Mouse (Mus musculus): ENCODE results near the gene Efcab6. TPM values are rescaled to one million over a fixed set of nuclear protein-coding genes. Genes with fewer than 3 reads are reported as not detected.
A peak's percentile ranks its signal among the peaks of the same experiment; 100 is the strongest.

Efcab6 gene
- total RNA-seq, 2 experiments from 2014 or later: not detected

DNA sequence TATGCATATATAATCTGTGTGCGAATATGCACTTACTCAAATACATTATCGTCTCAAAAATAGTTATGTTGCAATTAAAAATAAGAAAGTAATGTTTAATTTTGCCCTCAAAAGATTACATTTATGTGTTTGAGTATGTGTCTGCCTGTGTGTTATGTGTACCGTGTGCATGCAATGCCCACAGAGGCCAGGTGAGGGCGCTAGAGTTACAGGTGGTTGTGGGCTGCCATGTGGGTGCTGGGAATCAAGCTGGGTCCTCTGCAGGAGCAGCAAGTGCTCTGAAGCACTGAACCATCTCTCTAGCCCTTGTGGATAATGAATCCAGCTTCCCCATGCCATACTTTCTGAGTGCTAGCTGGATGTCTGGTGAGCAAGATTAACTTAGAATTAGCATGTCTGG is 522 bp upstream of the Efcab6 start:
- no peak for ATAC-seq (replicated peaks; ENCODE audit: poor library complexity)

DNA sequence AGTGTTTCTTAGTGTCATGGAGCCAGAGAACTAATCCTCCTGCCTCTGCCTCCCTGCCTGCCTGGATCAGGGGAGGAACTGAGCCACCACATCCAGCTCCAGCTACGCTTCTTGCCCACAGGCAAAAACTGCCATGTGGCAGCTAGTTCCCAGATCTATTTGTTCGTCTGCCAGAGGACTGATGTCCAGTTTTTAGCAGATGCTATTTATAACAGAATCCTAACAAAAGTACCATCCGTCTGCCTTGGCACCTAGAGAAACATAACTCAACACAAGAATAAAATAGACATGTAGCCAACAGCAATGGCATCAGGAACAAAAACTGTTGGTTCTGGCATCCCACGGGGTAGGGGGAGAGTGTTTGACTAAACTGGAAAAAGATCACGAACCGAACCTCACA is 6.3 kb downstream of the Efcab6 start:
- ATAC-seq (replicated peaks; ENCODE audit: poor library complexity): no peak

DNA sequence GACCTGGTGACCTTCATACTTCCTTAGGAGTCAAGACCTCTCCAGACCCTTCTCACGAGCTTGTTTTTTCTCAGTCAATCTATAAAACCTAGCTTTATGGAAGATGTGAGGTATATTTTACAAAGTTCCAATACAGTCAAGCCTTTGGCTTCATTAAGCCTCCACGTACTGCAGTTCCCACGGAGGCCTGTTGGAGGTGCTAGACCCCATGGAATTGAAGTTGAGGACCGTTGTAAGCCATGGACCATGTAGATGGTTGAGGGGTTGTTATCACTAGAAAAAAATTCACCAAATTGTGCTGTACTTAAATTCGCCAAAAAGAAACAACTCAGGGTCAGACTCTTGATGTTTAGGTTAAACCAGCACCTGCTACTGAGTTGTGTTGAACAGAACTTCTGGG is 9.1 kb downstream of the Efcab6 start:
- ATAC-seq (replicated peaks; ENCODE audit: poor library complexity): no peak

DNA sequence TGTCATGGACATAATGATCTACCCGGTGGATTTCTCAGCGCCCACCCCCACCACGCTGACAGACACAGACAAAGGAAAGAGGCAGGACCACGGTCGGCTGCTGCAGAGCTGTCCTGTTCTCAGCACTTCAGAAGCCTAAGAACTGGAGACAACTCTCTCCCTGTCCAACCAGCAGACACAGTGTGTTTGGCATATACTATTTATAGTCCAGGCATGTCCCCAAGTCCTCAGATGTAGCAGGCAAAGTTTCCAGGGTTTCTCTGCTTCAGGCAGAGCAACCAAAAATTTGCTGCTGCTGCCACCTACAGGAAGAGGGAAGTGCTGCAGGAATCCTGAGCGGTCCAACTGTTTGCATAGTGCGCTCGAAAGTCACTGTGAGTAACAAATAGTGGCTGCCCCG is 11.3 kb downstream of the Efcab6 start:
- peak; percentile 64 for ATAC-seq (replicated peaks; ENCODE audit: poor library complexity)

DNA sequence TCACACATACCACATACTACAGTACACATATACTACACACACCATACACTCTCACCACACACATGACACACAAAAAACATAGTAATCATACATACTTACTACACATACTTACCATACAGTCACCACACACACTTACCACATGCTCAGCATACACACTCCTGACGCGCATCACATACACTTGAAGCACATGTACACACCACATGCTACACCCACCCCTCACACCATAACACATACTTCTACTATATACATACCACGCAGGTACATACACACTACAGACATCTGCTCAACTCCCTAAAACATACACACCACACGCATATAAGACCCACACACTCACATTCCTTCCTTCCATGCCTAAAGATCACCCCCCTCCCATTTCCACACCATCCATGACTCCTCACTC is 11.9 kb downstream of the Efcab6 start:
- no peak for ATAC-seq (replicated peaks; ENCODE audit: poor library complexity)

DNA sequence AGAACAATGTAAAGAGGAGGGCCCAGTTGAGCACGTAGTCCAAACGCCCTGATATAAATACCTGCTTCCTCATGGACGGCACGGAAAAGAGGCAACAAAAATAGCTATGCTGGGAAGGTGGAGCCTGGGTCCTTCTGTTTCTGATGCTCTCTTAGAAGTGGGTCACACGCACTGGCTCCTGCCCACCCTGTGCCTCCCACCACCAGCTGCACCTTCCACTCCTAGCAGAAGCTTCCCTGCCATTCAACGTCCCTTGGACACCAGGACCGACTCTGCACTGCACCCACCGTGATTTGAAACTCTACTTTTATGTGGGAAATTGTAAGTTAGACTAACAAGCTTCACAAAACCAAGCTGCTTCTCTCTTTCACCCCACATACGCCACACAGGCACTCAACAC is 12.8 kb downstream of the Efcab6 start:
- ATAC-seq (replicated peaks; ENCODE audit: poor library complexity): no peak

DNA sequence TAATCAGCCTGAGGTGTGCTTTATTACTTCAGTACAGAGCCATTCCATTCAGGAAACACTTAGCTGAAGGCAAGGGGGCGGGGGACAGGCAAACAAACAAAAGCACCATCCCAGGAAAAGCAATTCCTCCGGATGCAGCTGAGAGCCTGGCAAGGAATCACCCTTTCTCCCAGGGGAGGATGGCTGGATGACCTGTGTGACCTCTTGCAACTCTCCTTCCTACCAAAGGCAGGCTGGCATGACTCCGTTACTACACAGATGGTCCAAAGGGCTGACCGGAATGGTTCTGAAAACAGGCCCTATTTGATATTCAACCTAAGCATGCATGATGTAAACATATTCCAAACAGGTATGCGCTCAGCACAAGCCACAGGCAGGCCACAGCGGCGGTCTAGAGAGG is 15.6 kb downstream of the Efcab6 start:
- no peak for ATAC-seq (replicated peaks; ENCODE audit: poor library complexity)

DNA sequence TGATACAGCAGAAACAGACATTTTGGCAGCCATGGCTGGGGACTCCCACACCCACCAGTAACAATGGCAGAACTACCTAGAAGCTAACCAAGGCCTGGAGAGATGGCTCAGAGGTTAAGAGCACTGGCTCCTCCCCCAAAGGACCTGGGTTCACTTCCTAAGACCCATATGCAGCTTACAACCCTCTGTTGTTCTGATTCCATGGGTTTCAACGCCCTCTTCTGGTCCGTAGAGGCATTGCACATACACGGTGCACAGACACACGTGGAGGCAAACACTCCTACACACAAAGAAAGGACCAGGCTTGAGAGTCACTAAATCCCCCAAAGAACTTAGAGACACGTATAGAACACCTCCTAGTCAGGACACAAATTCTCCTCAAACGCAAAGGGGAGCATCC is 19.6 kb downstream of the Efcab6 start:
- ATAC-seq (replicated peaks; ENCODE audit: poor library complexity): no peak

DNA sequence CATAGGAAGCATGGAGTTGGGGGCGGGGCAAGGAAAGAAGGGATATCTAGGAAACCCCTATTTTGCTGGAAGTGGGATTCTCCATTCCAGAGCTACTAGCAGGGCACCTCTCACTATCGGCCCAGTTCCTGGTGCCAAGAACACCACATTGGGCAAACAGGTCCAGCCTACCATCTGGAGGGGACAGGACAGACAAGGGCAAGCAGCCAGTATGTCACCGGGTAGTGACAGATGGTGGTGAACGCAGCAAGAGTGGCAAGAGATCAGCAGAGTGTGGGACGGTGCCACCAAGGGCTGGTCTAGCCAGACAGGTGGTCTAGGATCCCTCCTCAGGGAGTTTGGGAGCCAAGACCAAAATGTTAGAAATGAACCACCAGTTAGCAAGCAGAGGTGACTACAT is 28.1 kb downstream of the Efcab6 start:
- no peak for ATAC-seq (replicated peaks; ENCODE audit: poor library complexity)

DNA sequence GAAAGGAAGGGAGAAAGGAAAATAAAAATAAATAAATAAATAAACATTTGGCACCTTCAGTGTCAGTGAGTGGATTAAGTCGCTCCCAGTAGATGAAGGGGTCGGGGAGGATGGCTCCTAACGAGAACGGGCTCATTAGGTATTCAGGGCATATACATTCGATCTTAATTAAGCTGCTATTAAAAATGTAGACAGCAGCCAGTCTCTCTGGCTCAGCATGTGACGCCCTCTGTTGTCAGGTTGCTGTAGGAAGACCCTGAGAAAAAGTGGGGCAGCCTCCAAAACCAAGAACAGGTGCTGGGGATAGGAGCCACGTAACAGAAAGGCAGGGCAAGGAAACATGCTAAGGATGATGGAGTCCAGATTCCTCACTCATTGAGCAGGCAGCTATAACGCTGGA is 39.5 kb downstream of the Efcab6 start:
- ATAC-seq (replicated peaks; ENCODE audit: poor library complexity): no peak

DNA sequence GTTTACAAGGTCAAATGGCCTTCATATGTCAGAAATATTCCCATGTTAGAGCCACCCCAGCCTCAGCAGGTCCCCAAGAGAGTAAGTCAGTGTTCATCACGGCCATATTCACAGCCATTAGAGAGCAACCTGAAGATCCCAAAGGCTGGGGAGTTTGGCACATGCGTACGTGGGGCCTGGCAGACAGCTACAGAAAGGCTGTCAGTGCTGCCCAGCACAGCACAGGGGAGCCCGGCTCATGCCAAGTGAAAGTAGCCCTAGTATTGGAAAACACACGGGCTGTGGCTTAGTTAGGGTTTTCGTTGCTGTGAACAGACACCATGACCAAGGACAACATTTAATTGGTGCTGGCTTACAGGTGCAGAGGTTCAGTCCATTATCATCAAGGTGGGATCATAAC is 40.3 kb downstream of the Efcab6 start:
- ATAC-seq (replicated peaks; ENCODE audit: poor library complexity): no peak

DNA sequence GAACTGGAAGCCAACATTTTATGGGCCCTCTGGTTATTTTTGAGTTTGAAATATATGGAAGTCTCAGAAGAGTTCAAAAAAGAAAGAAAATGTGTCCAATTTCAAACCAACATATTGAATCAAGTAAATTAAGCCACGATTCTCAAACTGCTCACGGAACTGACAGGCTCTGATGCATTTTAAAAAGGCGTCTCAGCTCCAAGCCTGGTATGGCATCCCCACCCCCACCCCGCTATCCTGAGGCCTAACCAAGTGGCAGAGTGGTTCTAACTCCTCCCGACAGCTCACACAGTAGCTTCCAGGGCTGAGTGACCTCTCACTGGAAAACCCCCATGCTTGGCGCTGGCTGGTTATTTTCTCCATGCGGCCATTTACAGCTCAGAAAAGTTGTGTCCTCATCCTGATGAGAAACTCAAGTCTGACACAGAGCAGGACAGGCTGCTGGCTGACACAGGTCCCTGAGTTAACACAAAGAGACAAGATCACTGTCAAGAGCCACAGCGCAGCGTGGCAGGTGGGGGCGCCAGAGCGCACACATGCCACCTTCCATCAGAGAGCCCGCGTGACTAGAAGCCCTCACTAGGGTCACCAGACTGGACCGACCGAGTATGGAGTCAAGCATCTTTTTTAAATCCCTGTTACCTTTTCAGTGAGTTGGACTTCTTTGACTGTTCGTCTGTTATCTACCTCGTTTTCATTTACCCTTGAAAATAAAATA is 55.7 kb downstream of the Efcab6 start:
- no peak for ATAC-seq (replicated peaks; ENCODE audit: poor library complexity)

DNA sequence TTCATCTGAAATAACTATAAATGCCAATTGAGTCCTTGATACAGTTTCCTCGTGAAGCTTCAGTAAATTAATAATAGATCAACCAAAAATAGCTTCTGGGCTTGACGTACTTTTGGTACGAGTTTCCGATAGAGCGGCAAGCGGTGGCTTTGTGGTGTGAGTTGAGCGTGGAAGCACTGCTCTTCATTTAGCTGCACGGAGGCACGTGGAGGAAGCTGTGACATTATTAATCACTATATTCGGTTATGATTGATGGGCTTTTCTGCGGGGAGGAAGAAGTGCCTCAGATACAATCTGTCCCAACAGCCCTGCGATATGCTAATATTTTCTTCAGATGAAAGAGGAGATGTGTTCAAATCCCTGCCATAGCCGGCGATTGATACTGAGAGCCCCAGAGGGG is 60.9 kb downstream of the Efcab6 start:
- no peak for ATAC-seq (replicated peaks; ENCODE audit: poor library complexity)

DNA sequence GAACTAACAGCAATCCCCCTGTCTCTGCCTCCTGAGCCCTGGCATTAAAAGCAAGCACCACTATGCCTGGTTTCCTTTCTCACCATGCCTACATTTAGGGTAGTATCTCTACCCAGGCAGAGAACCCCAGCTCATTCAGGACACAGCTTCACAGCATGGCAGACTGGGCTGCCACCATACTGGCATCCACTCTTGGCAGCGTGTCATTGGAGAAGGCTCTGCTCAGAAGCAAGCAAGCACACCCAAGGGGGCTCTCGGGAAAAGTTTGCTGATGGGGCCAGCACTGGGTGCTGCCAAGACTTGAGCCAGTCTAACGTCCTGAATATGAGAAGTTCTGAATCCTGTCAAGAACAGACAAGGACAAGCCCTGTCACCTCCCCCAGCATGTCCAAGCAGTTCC is 66.1 kb downstream of the Efcab6 start:
- ATAC-seq (replicated peaks; ENCODE audit: poor library complexity): no peak

DNA sequence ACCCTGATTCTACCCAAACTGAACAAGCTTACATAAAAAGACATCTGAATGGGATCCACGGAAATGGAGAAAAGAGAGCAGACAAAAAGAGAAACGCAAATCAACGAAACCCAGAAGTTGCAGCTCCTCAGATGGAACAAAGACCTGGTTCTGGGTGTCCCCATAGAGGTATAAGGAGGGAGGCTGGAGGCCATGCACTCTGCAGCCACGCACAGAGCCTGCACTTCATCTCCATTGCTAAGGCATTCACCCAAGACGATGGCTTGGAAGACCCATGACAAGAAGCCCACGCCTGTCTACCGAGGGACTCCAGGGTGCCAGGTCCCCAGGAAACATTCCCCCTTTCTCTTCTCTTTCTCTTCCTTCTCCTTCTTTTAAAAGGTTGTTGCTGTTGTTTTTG is 66.6 kb downstream of the Efcab6 start:
- no peak for ATAC-seq (replicated peaks; ENCODE audit: poor library complexity)

DNA sequence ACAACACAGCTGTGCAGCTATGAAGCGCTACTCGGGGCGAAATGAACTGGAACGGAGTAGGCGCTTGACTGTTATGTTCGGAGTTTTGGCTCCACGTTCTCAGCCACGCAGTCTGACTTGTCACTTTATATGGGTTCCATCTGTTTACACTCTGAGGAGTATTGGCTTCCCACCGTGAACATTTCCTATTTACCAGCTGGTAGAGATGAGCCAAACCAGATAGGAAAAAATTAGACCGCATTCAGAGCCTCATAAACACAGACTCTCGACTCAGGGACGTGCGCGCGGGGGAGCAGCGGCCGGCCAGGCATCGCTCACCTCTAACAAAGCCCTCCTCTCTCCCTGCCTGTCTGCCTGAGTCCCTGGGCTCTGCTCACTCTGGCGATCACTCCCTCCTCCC is 67.1 kb downstream of the Efcab6 start:
- no peak for ATAC-seq (replicated peaks; ENCODE audit: poor library complexity)

DNA sequence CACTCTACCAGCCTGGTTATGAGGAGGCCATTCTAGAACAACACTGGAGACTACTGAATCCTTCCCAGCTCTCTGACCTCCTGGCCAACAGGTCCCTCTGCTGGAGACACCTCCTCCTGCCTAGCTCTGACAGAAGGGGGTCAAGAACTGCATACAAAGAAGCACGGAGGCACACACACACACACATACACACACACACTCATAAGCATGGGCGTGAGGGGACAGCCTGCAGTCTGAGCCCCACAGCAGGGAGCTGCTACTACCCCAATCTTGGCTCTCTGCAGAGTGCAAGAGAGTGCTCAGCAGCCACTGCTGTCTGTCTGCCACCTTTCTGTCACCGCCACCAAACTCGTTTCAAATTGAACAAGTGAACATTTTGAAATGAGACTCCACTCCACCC is 67.6 kb downstream of the Efcab6 start:
- no peak for ATAC-seq (replicated peaks; ENCODE audit: poor library complexity)

DNA sequence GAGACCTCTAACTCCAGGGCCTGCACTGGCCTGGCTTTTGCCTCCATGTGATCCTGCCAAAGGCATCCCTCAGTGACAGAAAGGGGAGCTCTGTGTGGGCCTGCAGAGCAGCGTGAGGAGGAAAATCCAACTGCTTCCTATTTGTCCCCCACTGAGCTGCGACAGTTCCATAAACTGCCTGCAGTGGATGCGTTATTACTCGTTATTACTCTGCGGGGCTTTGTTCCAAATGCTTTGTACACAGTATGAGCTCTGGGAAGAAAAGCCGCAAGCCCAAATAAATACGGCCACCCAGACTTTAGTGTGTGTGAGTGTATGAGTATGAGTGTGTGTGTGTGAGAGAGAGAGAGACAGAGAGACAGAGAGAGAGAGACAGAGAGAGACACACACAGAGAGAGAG is 68.3 kb downstream of the Efcab6 start:
- no peak for ATAC-seq (replicated peaks; ENCODE audit: poor library complexity)

DNA sequence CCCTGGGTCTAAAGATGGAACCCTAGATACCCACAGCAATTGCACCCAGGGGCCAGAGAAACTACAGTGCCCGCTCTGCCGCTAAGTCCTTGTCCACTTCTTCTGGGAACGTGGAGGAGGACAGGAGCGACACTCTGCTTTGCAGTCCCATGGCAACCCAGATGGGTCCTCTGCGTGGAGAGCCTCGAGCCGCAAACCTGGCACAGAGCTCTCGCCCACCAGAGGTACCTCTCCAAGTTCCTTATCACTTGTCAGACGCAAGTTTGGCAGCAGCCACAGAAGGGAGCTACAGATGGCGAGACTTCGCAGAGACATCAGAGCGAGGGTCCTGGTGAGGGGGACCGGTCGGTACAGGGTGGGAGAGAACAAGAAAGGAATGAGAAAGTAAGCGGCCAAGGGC is 73.0 kb downstream of the Efcab6 start:
- ATAC-seq (replicated peaks; ENCODE audit: poor library complexity): no peak

DNA sequence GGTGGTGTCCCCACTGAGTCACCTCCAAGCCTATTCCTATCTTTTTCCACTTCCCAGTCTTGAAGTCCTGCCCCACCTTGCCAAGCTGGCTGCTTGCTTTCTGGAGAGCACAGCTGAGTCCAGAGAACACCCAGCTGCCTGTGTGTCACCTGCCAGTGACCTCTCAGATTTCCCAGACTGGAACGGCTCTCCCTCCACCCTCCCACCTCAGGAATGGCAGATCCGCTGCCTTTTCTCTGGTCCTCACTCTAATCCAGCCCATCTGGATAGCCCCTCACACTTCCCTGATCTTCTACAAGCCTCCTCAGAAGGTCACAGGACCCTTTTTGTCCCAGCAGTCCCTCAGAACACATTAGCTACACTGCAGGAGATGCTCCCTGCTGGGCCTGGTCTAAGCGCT is 73.7 kb downstream of the Efcab6 start:
- no peak for ATAC-seq (replicated peaks; ENCODE audit: poor library complexity)

DNA sequence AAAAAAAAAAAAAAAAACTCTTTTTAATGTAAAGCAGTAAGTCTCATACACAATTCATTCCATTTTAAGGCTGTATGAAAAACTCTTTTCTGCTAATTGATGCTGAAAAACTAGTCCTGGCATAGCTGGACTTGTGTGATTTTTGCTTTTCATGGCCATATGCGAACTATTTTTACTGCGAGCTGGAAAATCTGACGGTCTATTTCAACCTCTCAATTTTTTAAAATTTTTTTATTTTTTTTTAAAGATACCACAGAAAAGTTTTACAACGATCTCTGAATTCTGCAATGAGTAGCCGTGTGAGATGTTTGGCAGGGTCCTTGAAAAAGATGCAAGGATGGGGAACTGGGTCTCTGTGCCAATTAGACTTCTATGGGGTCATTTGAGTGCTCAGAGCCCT is 75.9 kb downstream of the Efcab6 start:
- ATAC-seq (replicated peaks; ENCODE audit: poor library complexity): no peak

DNA sequence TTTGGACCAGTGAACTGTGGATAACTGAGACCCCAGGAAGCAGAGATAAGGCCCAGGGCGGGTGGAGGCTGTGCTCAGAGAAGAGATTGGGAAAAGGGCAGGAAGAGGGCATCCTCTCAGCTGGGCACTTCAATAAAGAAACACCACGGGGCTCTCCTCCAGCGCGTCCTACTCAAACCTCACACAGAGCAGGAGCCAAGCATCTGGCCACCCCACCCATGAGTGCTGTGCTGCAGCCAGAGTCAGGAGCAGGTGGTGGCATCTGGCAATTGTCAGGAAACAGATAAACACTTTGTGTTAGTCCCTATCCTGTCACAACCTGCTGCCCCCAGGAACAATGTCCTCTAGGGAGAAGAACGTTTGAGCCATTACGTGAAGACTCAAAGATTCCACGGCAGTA is 77.1 kb downstream of the Efcab6 start:
- ATAC-seq (replicated peaks; ENCODE audit: poor library complexity): no peak

DNA sequence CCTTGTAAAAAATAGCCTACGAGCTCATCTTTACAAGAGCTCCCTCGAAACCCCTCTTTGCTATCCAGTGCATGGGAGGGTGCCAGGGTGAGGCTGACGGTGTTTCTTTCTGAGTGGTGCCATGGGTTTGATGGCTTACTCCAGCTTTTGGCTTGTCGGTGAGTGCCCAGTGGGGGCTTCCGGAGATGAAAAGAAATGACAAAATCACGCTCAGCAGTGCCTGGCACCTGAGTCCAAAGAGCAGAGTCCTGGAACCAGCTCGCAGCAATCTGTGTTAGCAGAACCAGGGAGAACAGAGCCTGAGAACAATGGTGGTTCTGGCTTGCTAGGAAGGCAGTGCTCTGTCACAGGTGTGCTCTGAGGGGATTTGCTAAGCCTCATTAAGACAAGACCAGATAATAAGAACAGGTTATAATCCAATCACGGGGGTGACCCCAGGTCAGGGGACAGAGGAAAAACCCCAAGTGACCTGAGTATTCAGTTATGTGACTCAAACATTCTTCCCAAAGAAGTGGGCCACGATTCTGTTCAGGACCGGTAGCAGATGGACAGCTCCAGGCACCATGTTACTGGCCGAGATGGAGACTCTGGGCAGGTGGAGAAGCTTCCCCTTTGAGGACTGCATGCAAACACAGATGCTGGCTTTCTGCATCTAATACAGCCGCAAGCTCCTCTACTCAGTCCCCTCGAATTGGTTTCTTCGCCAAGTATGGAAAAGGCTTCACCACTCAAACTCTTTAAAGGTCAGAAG is 82.8 kb downstream of the Efcab6 start:
- ATAC-seq (replicated peaks; ENCODE audit: poor library complexity): no peak
